Comparison of ENCODE assay signal across 8 mouse cellular contexts in genomic region chr3:96499481-96500288, GRCm38 (mm10). TPM values are rescaled to one million over a fixed set of nuclear protein-coding genes. Genes with fewer than 3 reads are reported as not detected.
DNase-seq lines count a peak whose midpoint lies in the region; ATAC-seq and TF ChIP-seq lines count a peak whose summit lies in the region.

No protein-coding gene starts in this region.

- peak overlapping the region; percentile 78 for H3K4me2 ChIP-seq in forebrain, embryonic 12.5 days
- H3K4me2 ChIP-seq in heart, postnatal 0 days (ENCODE audit: low read depth, low read length) = peak overlapping the region; percentile 59
- H3K4me2 ChIP-seq in liver, embryonic 15.5 days = peak overlapping the region; percentile 86
- peak overlapping the region; percentile 43 for H3K4me2 ChIP-seq in neural tube, embryonic 11.5 days (ENCODE audit: low read depth)
- H3K4me2 ChIP-seq in stomach, postnatal 0 days (replicated peaks; ENCODE audit: low read depth) = peak overlapping the region; percentile 55

- peak overlapping the region; percentile 78 for H3K27ac ChIP-seq in forebrain, embryonic 12.5 days
- peak overlapping the region; percentile 91 for H3K27ac ChIP-seq in heart, postnatal 0 days (ENCODE audit: low read depth)
- H3K27ac ChIP-seq in liver, embryonic 15.5 days (replicated peaks) = peak overlapping the region; percentile 90
- H3K27ac ChIP-seq in neural tube, embryonic 11.5 days (ENCODE audit: low read depth, low read length) = peak overlapping the region; percentile 15; the same call in 1 of the 2 replicates
- H3K27ac ChIP-seq in stomach, postnatal 0 days (replicated peaks) = peak overlapping the region; percentile 97

- ATAC-seq in forebrain, embryonic 12.5 days (ENCODE audit: low FRiP score) = peak; percentile 55
- ATAC-seq in heart, postnatal 0 days (ENCODE audit: insufficient read depth, low read depth) = peak; percentile 25
- peak; percentile 53 for ATAC-seq in liver, embryonic 15.5 days (ENCODE audit: insufficient read depth)
- ATAC-seq in neural tube, embryonic 11.5 days (ENCODE audit: insufficient read depth, low FRiP score, low TSS enrichment) = peak; percentile 53; the same call in 1 of the 2 replicates
- ATAC-seq in stomach, postnatal 0 days (ENCODE audit: low FRiP score, low TSS enrichment) = peak; percentile 50

- H3K27me3 ChIP-seq in E14TG2a.4 (ENCODE audit: insufficient read depth, low read length) = no peaks in the 10 kb centered on the region
- peaks cover 8% of the 10 kb centered on the region; the same call in 1 of the 2 replicates for H3K27me3 ChIP-seq in forebrain, embryonic 12.5 days
- no peaks in the 10 kb centered on the region for H3K27me3 ChIP-seq in heart, postnatal 0 days (ENCODE audit: control insufficient read depth, insufficient read depth, low read length)
- H3K27me3 ChIP-seq in liver, embryonic 15.5 days = no peaks in the 10 kb centered on the region
- no peaks in the 10 kb centered on the region for H3K27me3 ChIP-seq in neural tube, embryonic 11.5 days (ENCODE audit: control insufficient read depth, insufficient read depth, low read length)
- no peaks in the 10 kb centered on the region for H3K27me3 ChIP-seq in stomach, postnatal 0 days (ENCODE audit: control insufficient read depth, insufficient read depth, low read length)

- no peak for TF ChIP-seq EP300 in heart, postnatal 0 days (IDR thresholded peaks at IDR 0.05; ENCODE audit: low read depth)
- TF ChIP-seq EP300 in stomach, postnatal 0 days (optimal IDR thresholded peaks at IDR 0.05) = peak; percentile 48

- peak overlapping the region; percentile 70 for H3K9ac ChIP-seq in forebrain, embryonic 12.5 days
- peak overlapping the region; percentile 80 for H3K9ac ChIP-seq in heart, postnatal 0 days (replicated peaks; ENCODE audit: low read depth, low read length)
- H3K9ac ChIP-seq in liver, embryonic 15.5 days = peak overlapping the region; percentile 79
- H3K9ac ChIP-seq in neural tube, embryonic 11.5 days (ENCODE audit: low read length) = peak overlapping the region; percentile 52
- H3K9ac ChIP-seq in stomach, postnatal 0 days (ENCODE audit: low read length) = peak overlapping the region; percentile 80

- H3K9me3 ChIP-seq in E14TG2a.4 (ENCODE audit: low read length) = no peaks in the 10 kb centered on the region
- no peaks in the 10 kb centered on the region for H3K9me3 ChIP-seq in forebrain, embryonic 12.5 days
- no peaks in the 10 kb centered on the region for H3K9me3 ChIP-seq in heart, postnatal 0 days (replicated peaks; ENCODE audit: control insufficient read depth, low read length)
- no peaks in the 10 kb centered on the region for H3K9me3 ChIP-seq in liver, embryonic 15.5 days (replicated peaks)
- no peaks in the 10 kb centered on the region for H3K9me3 ChIP-seq in neural tube, embryonic 11.5 days (ENCODE audit: control insufficient read depth, low read length)
- H3K9me3 ChIP-seq in stomach, postnatal 0 days (ENCODE audit: control insufficient read depth, low read length) = no peaks in the 10 kb centered on the region

- under 1% methylated on average over 36 of the region's 36 CpGs for WGBS in forebrain, embryonic 12.5 days
- WGBS in heart, postnatal 0 days = under 1% methylated on average over 36 of the region's 36 CpGs
- WGBS in liver, embryonic 15.5 days (ENCODE audit: insufficient replicate concordance) = under 1% methylated on average over 36 of the region's 36 CpGs
- 0% methylated on average over 36 of the region's 36 CpGs for WGBS in neural tube, embryonic 11.5 days
- WGBS in stomach, postnatal 0 days = under 1% methylated on average over 36 of the region's 36 CpGs

- peak; percentile 86 for DNase-seq in c-Kit-positive CD71-positive TER-119-positive erythroid progenitor cells, embryonic 14.5 days (ENCODE audit: low spot score)
- DNase-seq in heart, postnatal 0 days (ENCODE audit: low spot score) = peak; percentile 71
- peak; percentile 77 to 81 for DNase-seq in kidney, postnatal 36 days
- DNase-seq in neural tube, embryonic 11.5 days (ENCODE audit: low spot score) = peak; percentile 85
- DNase-seq in stomach, postnatal 0 days (ENCODE audit: low spot score) = peak; percentile 76

- H3K4me3 ChIP-seq in E14TG2a.4 (replicated peaks; ENCODE audit: low read length) = peak overlapping the region; percentile 94
- H3K4me3 ChIP-seq in forebrain, embryonic 12.5 days (replicated peaks) = peak overlapping the region; percentile 68
- peak overlapping the region; percentile 61 for H3K4me3 ChIP-seq in heart, postnatal 0 days (ENCODE audit: low read depth, low read length)
- peak overlapping the region; percentile 77 for H3K4me3 ChIP-seq in liver, embryonic 15.5 days (replicated peaks)
- H3K4me3 ChIP-seq in neural tube, embryonic 11.5 days (ENCODE audit: low read depth, low read length) = peak overlapping the region; percentile 67
- peak overlapping the region; percentile 74 for H3K4me3 ChIP-seq in stomach, postnatal 0 days (ENCODE audit: low read depth, low read length)

- no peaks in the 10 kb centered on the region for H3K36me3 ChIP-seq in E14TG2a.4 (ENCODE audit: insufficient read depth, low read length)
- H3K36me3 ChIP-seq in forebrain, embryonic 12.5 days (replicated peaks) = no peaks in the 10 kb centered on the region
- H3K36me3 ChIP-seq in heart, postnatal 0 days (replicated peaks; ENCODE audit: control insufficient read depth, insufficient read depth, low read length) = no peaks in the 10 kb centered on the region
- no peaks in the 10 kb centered on the region for H3K36me3 ChIP-seq in liver, embryonic 15.5 days (replicated peaks)
- no peaks in the 10 kb centered on the region for H3K36me3 ChIP-seq in neural tube, embryonic 11.5 days (ENCODE audit: control insufficient read depth, insufficient read depth, low read length)
- no peaks in the 10 kb centered on the region for H3K36me3 ChIP-seq in stomach, postnatal 0 days (ENCODE audit: control insufficient read depth, insufficient read depth, low read length)

- no peak for TF ChIP-seq CTCF in E14TG2a.4 (conservative IDR thresholded peaks at IDR 0.05; ENCODE audit: low read length)
- TF ChIP-seq CTCF in heart, postnatal 0 days (IDR thresholded peaks at IDR 0.05; ENCODE audit: low read depth) = no peak
- no peak for TF ChIP-seq CTCF in stomach, postnatal 0 days (IDR thresholded peaks at IDR 0.05; ENCODE audit: low read depth)

- H3K4me1 ChIP-seq in E14TG2a.4 (replicated peaks; ENCODE audit: low read depth, low read length) = peaks cover 57% of the 10 kb centered on the region
- peaks cover 3% of the 10 kb centered on the region for H3K4me1 ChIP-seq in forebrain, embryonic 12.5 days
- H3K4me1 ChIP-seq in heart, postnatal 0 days (ENCODE audit: control insufficient read depth, insufficient read depth) = peaks cover 5% of the 10 kb centered on the region; the same call in 1 of the 2 replicates
- H3K4me1 ChIP-seq in liver, embryonic 15.5 days (replicated peaks) = peaks cover 48% of the 10 kb centered on the region
- H3K4me1 ChIP-seq in neural tube, embryonic 11.5 days (ENCODE audit: control insufficient read depth, insufficient read depth, low read length) = no peaks in the 10 kb centered on the region
- no peaks in the 10 kb centered on the region for H3K4me1 ChIP-seq in stomach, postnatal 0 days (replicated peaks; ENCODE audit: control insufficient read depth, insufficient read depth)

RNA-seq across cellular contexts. Expression of gene Hfe2, which starts 25.3 kb away (rescaled TPM):
- 0.54 and 0.84 TPM in 2 replicates for polyA plus RNA-seq in forebrain, embryonic 12.5 days (2016; fragmentation: Nextera tagmentation; extraction: Ambion mirVana)
- total RNA-seq in heart, postnatal 0 days (2014; rRNA removed; ENCODE audit: low replicate concordance) = 68.1 and 81.3 TPM in 2 replicates
- 24.7 and 25.9 TPM in 2 replicates for polyA plus RNA-seq in heart, postnatal 0 days (2015; fragmentation: Nextera tagmentation; extraction: Ambion mirVana)
- 7.1 and 8.5 TPM in 2 replicates for polyA plus RNA-seq in liver, embryonic 15.5 days (2015; fragmentation: Nextera tagmentation; extraction: Ambion mirVana)
- polyA plus RNA-seq in neural tube, embryonic 11.5 days (2014; fragmentation: Nextera tagmentation; extraction: Ambion mirVana) = 3.1 and 3.6 TPM in 2 replicates
- polyA plus RNA-seq in stomach, postnatal 0 days (2015; fragmentation: Nextera tagmentation; extraction: Ambion mirVana) = 0.10 and 0.28 TPM in 2 replicates

RNA-seq across cellular contexts. Expression of gene BC107364, which starts 47.6 kb away (rescaled TPM):
- not detected in 2 replicates for polyA plus RNA-seq in forebrain, embryonic 12.5 days (2016; fragmentation: Nextera tagmentation; extraction: Ambion mirVana)
- not detected in 2 replicates for total RNA-seq in heart, postnatal 0 days (2014; rRNA removed; ENCODE audit: low replicate concordance)
- polyA plus RNA-seq in heart, postnatal 0 days (2015; fragmentation: Nextera tagmentation; extraction: Ambion mirVana) = 0.40 and 0.41 TPM in 2 replicates
- not detected in 2 replicates for polyA plus RNA-seq in liver, embryonic 15.5 days (2015; fragmentation: Nextera tagmentation; extraction: Ambion mirVana)
- polyA plus RNA-seq in neural tube, embryonic 11.5 days (2014; fragmentation: Nextera tagmentation; extraction: Ambion mirVana) = not detected in 2 replicates
- 0.18 and 0.36 TPM in 2 replicates for polyA plus RNA-seq in stomach, postnatal 0 days (2015; fragmentation: Nextera tagmentation; extraction: Ambion mirVana)

RNA-seq across cellular contexts. Expression of gene Txnip, which starts 58.1 kb away (rescaled TPM):
- polyA plus RNA-seq in forebrain, embryonic 12.5 days (2016; fragmentation: Nextera tagmentation; extraction: Ambion mirVana) = 40.4 and 40.8 TPM in 2 replicates
- total RNA-seq in heart, postnatal 0 days (2014; rRNA removed; ENCODE audit: low replicate concordance) = 1,058 and 1,196 TPM in 2 replicates
- 332 and 600 TPM in 2 replicates for polyA plus RNA-seq in heart, postnatal 0 days (2015; fragmentation: Nextera tagmentation; extraction: Ambion mirVana)
- 42.8 and 46.8 TPM in 2 replicates for polyA plus RNA-seq in liver, embryonic 15.5 days (2015; fragmentation: Nextera tagmentation; extraction: Ambion mirVana)
- 50.4 and 62.7 TPM in 2 replicates for polyA plus RNA-seq in neural tube, embryonic 11.5 days (2014; fragmentation: Nextera tagmentation; extraction: Ambion mirVana)
- 273 and 276 TPM in 2 replicates for polyA plus RNA-seq in stomach, postnatal 0 days (2015; fragmentation: Nextera tagmentation; extraction: Ambion mirVana)

Comparison
In these comparisons a context has a peak if more than half of its experiments do, and no peak if none do; other contexts are left out.
1. Peak in every context shown above with its lines: DNase-seq, ATAC-seq, H3K4me3 ChIP-seq and H3K27ac ChIP-seq.
2. H3K27ac ChIP-seq: peak in every context shown above with its lines; median percentile 97 in stomach, postnatal 0 days; 91 in heart, postnatal 0 days; 90 in liver, embryonic 15.5 days; 78 in forebrain, embryonic 12.5 days; 15 in neural tube, embryonic 11.5 days.